Mouse (Mus musculus) hindlimb bud, embryonic 11.5 days (tissue): Measurements from ENCODE around the gene Tm9sf4.

Experiments used
- DNase-seq: peaks from one replicate; pipeline ENCODE4 v3.0.0-alpha.2; 2012; ENCODE audit warnings: low read depth, low spot score; ENCODE audit errors: extremely low spot score

Gene Tm9sf4

GRCm38 (mm10) chr2:153249751-153250150 lies 88.6 kb downstream of the Tm9sf4 start:
- no peak for DNase-seq

- DNase-seq, result no peak
Observed at GRCm38 (mm10) chr2:153256604-153257003, 95.5 kb downstream of the Tm9sf4 start.

GRCm38 (mm10) chr2:153259030-153259863 lies 98.1 kb downstream of the Tm9sf4 start:
- no peak for DNase-seq
